Mouse (Mus musculus) gastrocnemius, adult 18-20 months (tissue): ENCODE data around the gene March1. TPM values are rescaled to one million over a fixed set of nuclear protein-coding genes. Genes with fewer than 3 reads are reported as not detected.

Experiments
- DNase-seq: peaks from one replicate; pipeline ENCODE4 v3.0.0; 2021; ENCODE audit warnings: low spot score
- total RNA-seq, 2 experiments: library from RNA; stranded (reverse); gene quantifications; 2 replicates each; pipeline ENCODE4 v1.2.3; 2021

Gene March1
- total RNA-seq, 2 experiments from 2014 or later = 0.33 to 0.41 TPM

DNA sequence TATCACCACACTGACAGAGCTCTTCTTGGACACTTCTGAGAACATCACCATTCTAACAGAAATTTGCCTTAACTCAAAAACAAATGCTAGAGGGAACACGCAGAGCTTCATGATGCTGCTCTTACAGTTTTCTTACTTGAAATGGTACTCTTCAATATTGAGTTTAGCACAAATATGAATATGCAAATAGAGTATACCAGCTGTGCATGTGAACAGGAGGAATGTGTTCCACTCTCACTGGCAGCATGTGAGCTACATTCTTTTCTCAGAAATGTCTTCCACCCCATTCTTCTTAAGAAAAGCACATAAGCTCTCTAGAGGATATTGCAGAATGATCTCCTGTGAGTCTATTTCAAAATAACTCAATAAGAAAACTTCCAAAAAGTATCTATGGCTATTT lies 370.0 kb downstream of the March1 start:
- DNase-seq = no peak

DNA sequence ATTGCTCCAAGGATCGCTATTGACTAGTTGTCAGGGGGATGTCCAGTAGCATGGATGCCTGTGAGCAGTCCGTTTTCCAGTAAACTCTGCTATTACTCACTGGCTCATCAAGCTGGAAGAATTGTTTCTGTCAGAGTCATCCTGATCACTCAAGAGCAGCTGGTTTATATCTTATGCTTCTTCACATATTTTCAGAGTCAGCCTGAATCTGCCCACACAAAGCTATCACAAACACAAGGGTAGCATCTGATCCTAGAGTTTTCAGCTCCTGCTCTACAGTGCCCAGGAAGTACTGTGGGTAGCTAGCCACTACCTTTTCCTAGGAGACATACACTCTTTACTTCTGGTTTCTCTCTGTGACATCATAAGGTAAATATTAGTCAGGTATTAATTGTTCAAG lies 405.1 kb downstream of the March1 start:
- DNase-seq = no peak

DNA sequence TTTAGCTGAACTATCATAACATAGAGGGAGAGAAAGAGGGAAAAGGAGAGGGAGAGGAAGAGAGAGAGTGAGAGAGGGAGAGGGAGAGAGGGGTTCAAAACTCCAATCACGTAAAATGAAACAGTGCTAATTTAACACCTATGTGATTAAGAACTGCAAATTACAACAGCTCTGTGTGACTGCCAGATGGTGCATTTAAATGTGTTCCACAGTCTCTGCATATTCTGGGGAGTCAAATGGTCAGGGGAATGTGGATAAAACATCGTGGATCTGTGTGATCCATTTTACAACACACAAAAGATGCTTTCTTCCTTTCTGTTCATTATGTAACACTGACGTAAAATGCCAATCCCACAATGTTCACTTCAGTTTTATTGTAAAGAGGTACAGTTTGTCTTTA lies 416.0 kb downstream of the March1 start:
- no peak for DNase-seq

DNA sequence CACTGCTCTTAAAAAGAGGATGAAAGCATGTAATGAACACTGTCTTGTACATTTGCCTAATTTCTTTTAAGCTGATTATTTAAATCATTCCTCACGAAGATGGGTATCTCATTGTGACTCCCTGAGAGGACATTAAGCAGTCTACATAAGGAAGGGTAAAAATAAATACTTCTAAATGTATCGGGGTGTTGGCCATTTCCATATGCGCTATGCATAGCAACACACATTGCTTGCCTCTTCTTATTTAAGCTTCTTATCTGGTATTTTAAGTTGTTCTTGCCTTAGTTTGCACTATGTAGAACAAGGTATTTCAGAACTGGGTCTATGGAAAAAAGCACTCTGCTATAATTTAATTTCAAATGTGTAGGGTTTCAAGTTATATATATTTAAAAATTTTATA lies 416.7 kb downstream of the March1 start:
- DNase-seq = no peak

DNA sequence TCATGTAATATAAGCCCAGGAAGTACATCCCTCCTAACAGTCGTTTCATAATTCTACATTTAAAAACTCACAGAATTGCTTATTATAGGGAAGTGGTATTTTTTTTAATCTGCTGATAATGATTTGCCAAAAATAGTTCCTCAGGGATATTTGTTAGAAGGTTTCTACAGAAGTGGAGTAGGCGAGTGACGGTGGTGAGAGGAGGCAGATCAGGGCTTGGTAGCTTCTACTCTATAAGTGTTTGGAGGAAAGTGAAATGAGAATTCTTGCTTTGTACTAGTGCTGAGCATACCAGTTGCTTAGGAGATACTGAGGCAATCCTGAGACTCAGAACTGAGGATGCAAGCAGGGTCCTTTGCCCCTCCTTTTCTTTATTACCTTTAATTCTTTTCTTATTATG lies 476.5 kb downstream of the March1 start:
- DNase-seq = no peak

DNA sequence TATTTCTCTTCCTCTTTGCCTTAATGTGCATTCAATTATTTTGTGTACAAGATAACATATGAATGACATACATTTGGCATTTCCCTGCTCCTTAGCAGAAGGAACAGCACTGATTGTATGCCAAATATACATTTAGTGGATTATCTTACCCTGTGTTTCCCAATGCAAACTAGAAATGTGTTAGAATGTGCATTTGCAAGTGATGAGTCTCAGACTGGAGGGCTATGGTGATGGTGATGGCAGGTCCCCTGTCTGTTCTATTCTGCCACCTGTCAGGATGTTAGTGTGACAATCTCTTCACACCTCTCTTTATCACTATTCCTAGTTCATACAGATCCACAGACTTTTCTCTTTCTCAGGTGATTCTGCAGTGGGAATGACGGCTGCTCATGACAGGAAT lies 480.4 kb downstream of the March1 start:
- DNase-seq = no peak

DNA sequence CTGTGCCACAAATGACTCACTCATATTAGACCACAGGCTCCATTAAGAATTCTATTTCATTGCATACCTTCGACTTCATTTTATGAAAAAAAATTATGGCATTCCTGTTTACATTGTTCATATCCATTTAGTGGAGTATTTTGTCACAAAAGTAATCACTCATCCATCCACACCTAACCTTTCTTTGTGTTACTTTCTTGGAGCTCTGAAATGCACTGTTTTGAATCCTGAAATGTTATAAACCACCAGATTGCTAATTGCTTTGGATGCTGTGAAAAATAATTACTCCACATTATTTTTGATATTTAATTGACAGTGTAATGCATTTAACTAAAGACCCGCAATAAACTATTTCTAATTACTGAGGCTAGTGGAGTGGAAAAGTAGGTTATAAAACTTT lies 501.6 kb downstream of the March1 start:
- DNase-seq = no peak

DNA sequence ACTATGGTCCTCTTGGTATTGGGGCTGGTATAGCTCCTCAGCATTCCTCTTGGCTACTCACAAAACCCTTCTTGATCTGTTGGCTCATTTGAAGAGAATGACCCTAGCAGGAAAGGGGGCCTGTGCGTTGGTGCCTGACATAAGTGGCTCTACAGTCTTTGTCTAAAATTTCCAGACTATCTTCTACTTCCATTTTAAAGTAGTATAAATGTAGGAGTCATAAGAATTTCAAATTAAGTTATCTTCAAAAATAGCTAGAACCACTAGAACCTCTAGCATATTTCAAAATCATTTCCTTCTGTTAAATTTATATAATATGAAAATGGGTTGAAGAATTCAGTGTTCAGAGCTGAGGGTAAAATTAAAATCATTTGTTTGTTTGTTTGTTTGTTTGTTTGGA lies 541.9 kb downstream of the March1 start:
- no peak for DNase-seq

DNA sequence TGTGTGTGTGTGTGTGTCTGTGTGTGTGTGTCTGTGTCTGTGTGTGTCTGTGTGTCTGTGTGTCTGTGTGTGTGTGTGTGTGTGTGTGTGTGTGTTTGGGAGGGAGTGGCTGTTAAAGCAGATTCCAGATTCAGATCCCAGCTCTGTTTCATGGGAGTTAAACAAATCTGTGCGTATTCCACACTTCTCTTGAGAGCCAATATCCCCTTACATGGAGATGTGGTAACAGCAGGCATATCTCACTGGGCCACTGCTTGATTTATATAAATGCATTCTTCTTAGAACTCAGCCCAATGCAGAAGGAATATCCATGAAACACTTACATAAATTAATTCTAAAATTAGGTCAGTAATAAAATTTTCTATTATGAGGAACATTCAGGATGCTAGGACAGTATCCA lies 549.1 kb downstream of the March1 start:
- no peak for DNase-seq

DNA sequence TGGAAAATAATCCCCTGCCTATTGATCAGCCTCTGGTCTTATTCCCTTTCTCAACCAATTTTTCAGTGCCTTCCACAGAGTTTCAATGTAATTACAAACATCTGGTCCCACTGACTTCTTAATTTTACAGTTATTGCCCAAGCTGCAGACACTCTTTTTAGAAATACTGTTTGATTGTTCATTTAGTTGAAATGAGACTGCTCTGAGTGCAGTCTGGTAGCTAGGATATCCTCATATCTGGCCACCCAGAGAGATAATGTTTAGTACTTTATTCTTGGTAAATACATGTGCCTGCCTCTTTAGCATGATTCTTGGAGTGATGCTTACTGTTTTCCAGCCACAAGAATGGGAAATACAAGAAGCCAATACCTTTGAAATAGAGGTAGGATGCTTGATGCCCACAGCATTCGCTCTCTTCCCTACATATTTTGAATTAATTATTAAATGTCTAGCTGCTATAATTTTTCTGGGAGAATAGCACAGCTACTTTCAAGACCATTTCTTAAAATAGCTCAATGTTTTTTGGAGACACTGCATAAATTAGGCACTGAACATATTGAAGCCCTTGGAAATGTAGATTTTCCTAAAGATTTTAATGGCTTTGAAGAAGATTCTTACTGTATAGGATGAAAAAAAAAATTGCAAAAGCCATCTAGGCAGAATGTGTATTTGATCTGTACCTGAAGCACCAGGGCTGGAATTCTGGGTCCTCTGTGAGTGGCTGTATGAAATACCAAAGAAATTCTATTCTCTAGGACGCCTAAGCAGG lies 549.9 kb downstream of the March1 start:
- no peak for DNase-seq

DNA sequence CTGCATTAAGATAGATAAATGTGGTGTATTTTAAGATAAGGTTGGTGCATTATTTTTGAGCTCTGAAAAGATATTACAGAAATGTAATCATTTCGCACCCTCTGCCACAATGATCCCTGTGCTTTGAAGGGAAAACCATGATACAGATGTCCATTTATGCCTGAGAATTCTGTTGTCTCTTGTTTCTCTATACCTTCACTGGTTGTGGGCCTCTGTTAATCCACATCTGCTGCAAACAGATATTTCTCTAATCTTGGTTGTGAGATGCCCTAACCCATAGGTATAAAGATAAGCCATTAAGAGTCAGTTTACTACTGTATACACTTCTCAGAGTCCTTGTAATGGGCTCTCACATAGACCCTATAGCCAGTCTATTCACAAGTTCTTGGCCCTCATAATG lies 561.6 kb downstream of the March1 start:
- no peak for DNase-seq

DNA sequence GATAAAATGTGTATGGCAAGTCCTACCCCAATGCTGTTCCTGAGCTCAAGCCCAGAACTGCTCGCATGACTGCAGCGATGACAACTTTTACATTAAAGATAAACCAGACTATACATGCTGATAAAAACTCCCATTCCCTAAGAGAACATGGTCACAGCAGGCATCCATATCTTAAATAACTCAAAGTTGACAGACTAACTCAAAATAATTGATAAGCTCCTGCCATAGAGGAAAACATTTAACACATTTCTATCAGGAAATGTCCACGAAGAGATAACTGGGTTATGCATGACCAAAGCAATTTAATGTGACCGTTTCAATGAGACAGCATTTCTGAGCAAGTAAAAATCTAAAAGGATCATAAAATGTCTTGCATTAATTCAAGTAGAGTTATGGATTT lies 563.6 kb downstream of the March1 start:
- no peak for DNase-seq

DNA sequence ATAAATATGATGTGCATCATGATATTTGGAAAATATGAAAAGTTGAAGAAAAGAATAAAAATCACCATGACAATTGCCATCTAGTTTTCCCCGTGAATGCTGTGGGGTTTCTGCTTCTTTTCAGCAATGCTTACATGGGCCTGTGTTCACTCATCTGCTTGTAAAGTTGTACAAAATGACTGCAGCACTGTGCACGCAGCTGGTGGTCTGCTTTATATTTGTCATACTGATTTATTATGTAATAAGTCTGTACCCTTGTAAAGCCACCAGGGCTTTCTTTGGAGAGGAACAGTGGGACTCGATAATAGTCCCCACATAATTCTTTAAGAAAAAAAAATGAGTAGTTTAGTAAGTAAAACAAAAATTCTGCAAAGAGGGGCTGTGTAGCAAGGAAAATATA lies 564.6 kb downstream of the March1 start:
- no peak for DNase-seq

DNA sequence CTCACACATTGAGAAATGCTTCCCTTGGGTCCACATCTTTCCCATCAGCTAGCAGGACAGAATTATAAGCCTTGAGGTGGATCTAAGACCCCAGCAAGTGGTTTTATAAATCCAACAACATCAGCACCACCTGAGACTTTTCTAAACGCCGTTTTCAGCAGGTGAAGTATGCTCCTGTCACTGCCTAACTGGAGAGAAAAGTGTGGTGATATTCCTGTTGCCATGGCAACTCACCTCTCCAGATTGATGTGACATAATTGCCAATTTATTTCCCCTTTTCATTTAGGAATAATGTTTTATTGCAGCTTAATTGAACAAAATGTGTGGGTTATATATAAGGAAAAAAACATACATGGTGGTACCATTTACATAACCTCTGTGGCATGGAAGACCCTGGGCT lies 565.8 kb downstream of the March1 start:
- no peak for DNase-seq

DNA sequence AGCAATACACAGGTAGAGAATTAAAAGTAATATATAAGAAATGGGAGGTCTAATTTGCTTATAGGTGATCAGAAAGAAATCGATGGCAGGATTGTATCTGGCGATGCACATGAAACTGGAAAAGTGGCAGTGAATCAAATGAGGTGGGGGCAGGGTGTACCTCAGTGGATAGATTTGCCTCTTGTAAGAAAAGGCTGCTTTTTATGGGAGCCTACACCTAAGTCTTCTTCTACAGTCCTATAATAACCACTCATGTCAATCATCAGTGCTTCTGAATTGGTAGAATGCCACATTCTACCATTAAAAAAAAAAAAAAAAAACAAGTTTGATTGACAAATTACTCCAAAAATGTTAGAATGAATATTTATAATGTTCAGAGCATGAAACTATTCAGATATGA lies 567.5 kb downstream of the March1 start:
- no peak for DNase-seq

DNA sequence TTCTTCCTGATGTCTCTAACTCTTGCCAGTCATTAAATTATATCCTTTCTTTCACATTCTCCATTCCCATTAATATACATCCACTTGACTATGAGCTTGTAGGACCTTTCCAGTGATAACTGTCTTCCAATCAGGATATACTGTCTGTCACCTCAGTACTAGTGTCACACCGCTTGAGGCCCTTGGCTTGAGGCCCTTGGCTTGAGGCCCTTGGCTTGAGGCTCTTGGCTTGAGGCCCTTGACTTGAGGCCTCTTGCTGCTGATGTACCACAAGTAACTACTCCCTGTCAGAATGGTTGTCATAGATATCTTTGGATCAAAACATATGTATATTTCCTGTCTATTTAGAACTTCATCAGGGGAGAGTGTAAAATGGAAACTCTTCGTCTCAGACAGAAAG lies 576.7 kb downstream of the March1 start:
- DNase-seq = no peak

DNA sequence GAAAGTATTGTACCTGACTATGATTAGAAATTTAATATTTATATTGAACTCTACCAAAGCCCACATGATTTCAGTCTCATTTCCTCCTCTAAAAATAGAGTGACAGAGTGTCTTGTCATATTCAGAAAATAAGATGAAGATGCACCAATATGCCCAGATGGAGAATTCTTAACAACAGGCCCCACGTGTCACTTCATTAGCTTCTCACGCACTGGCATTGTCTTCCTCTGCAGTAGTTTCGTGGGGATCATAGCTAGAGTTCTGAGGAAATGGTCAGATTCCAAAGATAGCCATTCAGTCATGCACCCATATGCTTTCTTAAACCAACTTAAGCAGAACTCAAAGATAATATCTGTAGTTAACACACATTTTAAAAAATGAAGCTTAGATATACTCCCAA lies 582.5 kb downstream of the March1 start:
- no peak for DNase-seq

DNA sequence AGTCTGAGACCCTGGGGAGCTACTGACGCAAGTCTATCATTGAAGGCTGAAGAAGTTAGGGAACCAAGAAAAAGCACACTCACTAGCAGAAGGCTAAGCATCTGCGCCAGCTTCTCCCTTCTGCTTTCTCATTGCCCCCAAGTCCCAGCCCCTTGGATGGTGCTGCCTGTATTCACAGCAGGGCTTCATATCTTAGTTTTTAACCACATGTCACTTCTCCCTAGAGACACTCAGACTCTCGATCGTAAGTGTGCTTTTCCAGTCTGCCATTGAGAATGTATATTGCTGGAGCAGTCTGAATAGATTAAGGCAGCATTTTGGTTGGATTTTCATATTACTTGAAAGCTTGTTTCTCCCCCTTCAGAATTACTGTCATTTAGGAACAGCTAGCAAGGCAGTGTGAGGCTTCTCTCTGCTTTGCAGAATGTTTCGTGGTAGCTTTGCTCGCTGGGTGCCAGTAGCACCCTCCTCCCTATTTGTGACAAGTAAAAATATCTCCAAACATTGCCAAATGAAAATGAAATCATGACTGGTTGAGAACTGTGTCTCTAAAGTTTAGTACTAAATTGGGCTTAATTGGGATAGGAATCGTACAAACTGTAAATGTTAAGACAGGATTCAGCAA lies 586.2 kb downstream of the March1 start:
- DNase-seq = no peak

DNA sequence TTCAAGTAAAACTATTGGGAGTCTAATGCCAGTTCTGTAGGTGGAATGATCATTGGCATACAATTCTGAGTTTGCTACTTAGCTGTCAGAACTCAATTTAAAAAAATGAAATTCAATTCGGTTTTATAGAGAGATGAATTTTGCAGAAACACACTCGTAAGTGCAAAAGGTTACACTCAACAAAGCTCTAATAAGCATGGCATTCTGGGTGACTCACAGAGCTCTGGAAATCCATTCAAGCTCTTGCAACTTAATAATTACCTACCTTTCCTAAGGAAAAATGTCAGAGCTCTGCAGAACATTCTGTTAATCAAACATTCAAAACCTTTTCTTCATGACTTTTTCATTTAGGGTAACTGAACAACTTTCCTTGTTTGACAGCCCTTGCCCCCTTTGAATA lies 591.9 kb downstream of the March1 start:
- no peak for DNase-seq

DNA sequence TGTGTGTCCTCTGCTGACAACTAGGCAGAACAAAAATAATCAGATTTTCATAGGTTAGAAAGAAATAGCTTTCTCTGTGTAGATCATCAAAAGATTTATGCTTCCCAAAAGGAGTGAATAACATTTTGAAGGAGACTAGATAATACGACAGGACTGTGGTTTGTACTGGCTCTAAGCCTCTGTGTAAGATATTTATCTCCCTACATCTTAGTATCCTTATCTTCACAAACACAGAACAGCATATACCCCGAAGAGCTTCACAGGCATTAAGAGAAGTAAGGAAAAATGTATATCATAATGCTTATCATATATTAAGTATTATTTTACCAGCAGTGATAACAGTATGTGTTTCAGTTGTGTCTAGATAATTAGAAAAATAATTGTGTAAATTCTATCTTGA lies 592.6 kb downstream of the March1 start:
- no peak for DNase-seq

DNA sequence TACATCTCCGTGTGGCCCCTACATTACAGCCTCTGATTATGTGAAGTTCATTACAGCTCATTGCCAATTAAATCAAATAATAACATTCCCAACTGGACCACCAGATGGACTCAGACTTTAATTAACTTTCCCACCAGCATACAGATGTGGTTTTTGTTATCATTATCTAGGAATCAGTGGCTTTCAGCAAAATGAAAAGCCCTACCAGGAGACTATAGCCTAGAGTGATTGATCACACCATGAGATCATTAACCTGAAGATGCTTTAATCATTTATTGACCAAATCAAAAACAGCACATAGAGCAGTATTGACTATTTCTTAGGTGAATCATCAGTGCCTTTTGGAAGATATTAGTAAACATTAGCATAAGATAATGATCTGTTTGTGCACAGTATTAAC lies 602.3 kb downstream of the March1 start:
- DNase-seq = no peak

DNA sequence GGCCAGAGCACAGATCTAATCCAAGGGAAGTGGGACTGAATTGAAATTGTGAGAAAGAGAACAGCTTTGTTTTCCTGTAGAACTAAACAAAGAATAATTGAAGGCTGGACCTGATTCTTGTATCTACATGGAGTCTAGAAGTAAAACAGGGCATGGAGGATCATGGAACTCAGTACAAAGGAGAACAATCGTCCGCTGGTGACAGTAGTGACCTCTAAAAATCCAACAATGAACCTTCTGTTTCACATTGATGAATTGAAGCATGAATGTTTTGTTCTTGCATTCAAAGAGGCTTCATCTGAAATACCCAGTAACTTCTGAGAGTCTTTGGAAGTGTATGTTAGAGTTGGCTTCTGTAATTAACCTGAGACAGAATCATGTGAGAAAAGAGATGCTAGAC lies 612.2 kb downstream of the March1 start:
- DNase-seq = no peak

DNA sequence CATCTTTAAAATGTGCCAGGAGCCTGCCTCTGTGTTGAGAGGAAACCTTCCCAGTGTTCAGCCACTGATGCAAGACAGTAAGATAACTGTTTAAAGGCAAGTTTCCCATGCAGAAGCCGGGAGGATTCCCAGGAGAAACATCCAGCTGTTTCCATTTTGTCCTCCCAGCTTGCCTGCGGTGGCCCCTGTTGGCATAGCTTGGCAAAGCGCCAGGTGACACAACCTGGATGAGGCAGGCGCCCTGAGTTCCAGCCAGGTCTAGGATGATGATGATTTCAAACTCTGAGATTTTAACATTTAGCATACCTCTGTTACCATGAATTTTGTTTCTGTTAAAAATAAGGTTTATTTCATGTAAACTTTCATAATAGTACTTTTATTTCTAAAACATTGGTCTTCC lies 651.8 kb downstream of the March1 start:
- DNase-seq = no peak

DNA sequence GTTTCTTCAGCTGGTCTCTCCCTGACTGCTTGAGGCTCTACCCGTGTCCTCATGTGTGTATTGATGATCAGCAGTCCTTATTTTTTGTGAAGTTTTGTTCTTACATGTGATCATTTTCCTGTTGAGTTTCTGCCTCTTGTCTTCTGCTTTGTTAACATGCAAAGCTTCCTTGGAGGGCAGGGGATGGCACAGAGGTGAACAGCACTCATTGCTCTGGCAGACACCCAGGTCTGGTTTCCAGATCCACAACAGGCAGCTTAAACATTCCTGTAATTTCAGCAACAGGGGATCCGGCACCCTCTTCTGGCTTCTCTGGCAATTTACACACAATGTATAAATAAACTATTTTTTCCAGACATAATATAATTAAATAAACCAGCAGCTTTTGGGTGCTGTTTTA lies 652.4 kb downstream of the March1 start:
- DNase-seq = no peak
